Mouse (Mus musculus) CH12.LX (cell line): Measurements from ENCODE around the gene Abcd3.

Experiments
- CTCF ChIP-seq, 2 experiments: IDR thresholded peaks in 1 of 2; conservative IDR thresholded peaks in 1 of 2; 2 replicates each; pipeline ENCODE4 v1.5.1; 2011 to 2012; ENCODE audit warnings: low read depth in 2 of 2, low read length in 2 of 2, improper control_type of control experiment in 1 of 2, inconsistent platforms in 1 of 2, mild to moderate bottlenecking in 1 of 2, moderate library complexity in 1 of 2
- EP300 ChIP-seq: IDR thresholded peaks from 2 replicates; pipeline ENCODE4 v1.6.1; 2011; ENCODE audit warnings: low read length, improper control_type of control experiment
- GABPA ChIP-seq: IDR thresholded peaks from 2 replicates; pipeline ENCODE4 v1.6.1; 2012; ENCODE audit warnings: low read depth, low read length, improper control_type of control experiment, inconsistent platforms; ENCODE audit not compliant: insufficient replicate concordance
- TBP ChIP-seq: conservative IDR thresholded peaks from 2 replicates; pipeline ENCODE4 v1.6.1; 2011; ENCODE audit warnings: low read depth, low read length, improper control_type of control experiment

GRCm38 (mm10) chr3:121714461-121714860, 100.6 kb downstream of the Abcd3 start:
- no peak for TF ChIP-seq CTCF (conservative IDR thresholded peaks at IDR 0.05 in 1 of 2, IDR thresholded peaks at IDR 0.05 in 1 of 2; ENCODE audit: low read depth in 2 of 2, low read length in 2 of 2)
- TF ChIP-seq TBP, result no peak
- TF ChIP-seq GABPA, result no peak
- TF ChIP-seq EP300, result no peak
